Mouse (Mus musculus) left cerebral cortex, adult 18-20 months (tissue): ENCODE measurements around the gene Klrg1. TPM values are rescaled to one million over a fixed set of nuclear protein-coding genes. Genes with fewer than 3 reads are reported as not detected.

ENCODE experiments used
- DNase-seq, 2 experiments: peaks; one replicate each; pipeline ENCODE4 v3.0.0; 2021 to 2022; ENCODE audit warnings: low spot score in 2 of 2, mixed read lengths in 1 of 2
- long read RNA-seq, 2 experiments: library from polyadenylated mRNA; stranded (forward); transcript quantifications; one replicate each; pipeline ENCODE4 v2.0.0; 2021
- total RNA-seq, 2 experiments: library from RNA; stranded (reverse); gene quantifications; 2 replicates each; pipeline ENCODE4 v1.2.3; 2021

Gene Klrg1
- total RNA-seq = under 1 TPM in 1 of 2 experiments, not detected in 1; 0.23 TPM
- long read RNA-seq, experiment 1 = 0 reads
- long read RNA-seq, experiment 2 = 0 reads

DNA sequence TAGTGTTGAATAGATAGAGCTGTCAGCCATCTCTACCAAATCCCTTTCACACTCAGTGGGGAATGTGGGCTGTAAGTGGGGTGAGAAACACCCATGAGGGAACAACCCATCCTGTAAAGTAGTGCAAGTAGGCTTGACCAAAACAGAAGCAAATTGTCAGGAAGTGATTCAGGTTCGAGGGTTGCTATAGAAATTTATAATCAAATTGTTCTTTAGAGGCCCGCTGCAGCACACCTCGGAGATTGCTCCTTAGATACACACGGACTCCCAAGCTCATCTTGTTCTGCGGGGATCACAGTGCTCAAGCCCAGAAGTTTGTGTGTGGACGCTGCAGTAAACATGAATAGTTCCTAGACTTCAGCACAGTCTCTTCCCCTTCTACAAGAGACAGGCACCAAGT is at the start of gene Klrg1:
TSS of gene Klrg1 (minus strand) at position 101 of the 400 bp plus-strand sequence.
- no peak for DNase-seq

DNA sequence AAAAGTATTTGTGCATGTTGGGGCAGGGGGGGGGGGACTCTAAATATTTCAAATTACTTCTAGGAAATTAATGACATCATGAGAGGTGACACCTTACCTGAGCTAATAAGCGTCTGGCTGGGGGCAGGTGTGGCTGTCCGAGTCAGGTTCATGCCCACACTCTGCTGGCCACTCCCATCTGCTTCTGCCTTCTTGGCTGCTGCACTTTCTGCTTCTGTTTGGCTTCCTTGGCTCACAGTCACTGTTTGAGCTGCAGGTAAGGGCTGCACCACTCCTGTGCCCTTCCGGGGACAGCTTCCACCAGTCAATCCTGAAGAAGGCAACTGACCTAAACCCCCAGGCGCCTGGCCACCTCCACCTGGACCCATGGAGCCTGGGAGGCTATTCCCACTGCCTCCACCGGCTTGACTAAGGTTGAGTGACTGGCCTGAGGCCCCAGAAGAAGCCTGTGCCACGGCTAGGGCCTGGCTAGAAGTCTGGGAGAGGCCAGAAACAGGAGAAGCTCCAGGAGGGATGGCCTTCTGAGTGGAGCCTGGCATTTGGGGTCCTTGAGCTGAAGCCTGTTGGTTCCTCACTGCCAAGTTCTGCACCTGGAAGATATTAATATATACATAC is 42.8 kb upstream of the Klrg1 start:
- no peak for DNase-seq

DNA sequence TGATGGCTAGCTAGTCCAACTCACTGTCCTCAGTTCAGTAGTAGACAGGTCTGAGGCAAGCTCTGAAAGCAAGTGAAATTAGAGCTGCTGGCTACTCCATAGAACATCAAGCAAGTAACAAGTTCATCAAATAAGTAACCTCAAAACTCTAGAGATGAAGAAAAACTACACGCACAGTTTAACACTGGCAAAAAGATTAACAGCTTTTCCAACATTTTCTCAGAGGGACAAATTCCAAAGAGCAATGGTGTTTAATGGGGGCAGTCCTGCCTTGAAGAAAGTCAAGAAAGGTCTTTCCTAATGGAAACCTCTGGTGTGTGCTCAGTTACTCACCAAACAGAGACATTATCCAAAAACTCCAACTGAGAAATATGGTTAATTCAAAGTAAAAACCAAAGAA is 36.0 kb upstream of the Klrg1 start:
- DNase-seq = no peak

DNA sequence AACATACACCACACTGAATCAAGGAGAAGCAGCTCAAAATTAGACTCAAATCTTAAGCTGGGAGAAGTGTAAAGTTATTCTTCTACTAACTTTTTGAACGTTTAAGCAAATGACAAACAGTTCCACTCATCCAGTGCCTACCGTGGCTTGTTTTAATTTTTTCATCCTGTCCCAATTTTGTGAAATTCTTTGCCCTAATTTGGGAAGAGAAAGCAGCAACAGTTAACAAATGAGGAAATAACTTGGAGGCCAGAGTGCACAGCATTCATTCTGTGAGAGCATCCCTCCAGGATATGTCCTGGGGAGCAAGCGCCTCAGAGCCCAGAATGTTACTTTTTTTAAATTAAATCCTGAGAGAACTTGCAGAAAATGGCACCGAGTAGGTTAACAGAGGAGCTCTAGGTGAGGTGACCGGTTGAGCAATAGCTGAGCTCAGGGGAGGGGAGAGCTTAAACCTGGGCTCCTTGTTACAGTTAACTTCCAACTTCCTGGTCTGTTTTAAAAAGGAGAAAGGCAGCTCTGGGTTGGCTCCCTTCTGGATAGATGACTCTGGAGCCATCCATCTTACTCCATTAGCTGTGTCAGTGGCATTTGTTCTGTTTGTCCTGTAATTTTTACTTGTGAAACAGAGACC is 27.6 kb upstream of the Klrg1 start:
- DNase-seq = no peak

DNA sequence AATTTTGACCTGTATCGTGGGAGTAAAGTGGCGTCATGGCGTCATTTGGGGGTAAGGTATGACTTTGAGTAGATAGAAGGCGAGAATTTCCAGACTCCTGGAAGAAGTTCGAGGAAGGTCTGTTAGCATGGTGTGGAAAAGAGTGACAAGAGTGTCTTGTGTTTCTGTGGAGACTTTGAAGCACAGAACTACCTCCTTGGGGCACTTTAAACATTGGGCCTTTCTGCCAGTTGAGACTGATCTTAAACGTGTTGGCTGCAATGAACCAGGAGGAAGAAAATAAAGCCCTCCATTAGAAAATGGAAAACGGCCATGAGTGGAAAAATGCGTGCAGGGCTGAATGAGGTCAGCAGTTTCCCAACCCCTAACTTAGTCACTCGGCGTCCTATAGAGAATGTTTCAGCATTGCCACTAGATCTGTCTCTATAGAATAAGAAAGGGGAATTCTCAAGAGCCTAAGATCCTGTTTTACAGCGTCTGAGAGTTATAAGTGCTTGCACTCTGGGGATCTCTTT is 26.8 kb upstream of the Klrg1 start:
- DNase-seq = no peak

DNA sequence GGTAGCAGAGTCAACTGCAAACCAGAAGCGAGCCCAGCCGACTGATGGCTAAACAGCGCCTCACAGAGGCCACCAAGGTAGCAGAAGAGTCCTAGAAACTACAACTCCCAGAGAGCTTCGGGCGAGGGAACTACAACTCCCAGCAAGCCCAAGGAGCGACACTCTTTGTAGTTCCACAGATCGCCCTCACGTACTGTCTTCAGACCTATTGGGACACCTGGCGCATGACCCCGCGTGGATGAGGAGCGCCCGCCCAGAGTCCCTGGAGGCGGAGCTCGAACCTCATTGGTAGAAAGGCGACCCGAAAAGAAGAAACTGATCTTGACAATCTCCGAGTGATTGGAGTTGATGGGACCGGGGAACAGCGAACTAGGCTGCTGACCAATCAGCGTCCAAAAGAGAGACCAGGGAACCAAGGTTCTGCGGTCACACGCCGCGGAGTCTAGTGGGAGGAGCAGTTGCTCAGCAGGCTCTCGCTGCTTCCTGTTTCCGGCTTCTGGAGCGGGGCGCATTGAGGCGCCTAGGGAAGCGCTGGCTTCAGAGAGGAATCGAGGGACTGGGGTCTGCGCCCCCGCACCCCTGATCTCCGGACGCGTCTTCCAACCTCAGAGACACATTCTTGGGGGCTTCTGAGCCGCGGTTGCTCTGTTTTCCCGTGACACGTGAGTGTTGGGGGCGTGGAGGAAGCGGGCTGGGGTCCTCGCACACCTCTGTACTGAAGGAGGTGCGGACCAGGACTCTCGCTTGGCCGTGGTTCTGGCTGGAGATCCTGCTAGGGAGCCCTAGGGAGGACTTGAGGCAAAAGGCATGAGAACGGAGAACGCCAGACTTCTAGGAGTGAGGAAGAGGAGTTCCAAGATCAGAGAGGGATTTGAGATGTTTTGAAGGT is 26.1 kb upstream of the Klrg1 start, which contains the start of gene M6pr:
TSS of gene M6pr (plus strand) at position 216 of the 889 bp plus-strand sequence.
- DNase-seq = peak; percentile 95 to 96

DNA sequence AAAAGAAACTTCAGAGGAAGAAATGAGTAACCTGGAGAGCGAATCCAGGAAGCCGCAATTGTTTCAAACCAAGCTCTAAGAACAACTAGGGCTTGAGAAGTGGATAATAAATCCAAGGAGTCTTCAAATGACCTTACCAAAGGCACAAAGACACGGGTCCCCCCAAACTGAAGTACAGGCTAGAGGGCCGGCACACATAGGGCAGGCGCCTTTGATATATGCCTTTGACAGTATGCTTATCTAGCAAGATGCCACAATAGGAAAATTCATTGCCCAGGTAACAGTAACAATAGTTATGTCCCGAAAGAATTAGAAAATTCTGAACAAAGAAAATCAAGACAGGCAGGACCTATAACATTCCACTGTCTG is 25.4 kb upstream of the Klrg1 start:
- no peak for DNase-seq

DNA sequence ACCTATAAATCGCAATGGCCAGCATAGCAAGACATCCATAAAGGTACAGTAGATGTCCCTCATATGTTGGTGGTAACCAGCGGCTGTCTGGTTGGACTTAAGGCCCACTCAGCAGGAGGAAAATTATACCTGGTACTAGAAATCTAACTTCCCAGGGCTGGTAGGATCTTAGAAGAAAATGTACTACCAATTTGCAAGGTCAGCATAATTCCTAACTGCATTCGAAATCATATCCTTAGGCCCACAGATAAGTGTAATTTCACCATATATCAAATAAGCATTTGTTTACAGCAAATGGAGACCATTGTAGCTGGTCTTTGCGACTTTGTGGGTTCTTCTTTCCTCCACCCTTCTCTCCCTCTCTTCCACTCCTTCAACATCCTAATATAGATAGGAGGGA is 24.0 kb upstream of the Klrg1 start:
- no peak for DNase-seq

DNA sequence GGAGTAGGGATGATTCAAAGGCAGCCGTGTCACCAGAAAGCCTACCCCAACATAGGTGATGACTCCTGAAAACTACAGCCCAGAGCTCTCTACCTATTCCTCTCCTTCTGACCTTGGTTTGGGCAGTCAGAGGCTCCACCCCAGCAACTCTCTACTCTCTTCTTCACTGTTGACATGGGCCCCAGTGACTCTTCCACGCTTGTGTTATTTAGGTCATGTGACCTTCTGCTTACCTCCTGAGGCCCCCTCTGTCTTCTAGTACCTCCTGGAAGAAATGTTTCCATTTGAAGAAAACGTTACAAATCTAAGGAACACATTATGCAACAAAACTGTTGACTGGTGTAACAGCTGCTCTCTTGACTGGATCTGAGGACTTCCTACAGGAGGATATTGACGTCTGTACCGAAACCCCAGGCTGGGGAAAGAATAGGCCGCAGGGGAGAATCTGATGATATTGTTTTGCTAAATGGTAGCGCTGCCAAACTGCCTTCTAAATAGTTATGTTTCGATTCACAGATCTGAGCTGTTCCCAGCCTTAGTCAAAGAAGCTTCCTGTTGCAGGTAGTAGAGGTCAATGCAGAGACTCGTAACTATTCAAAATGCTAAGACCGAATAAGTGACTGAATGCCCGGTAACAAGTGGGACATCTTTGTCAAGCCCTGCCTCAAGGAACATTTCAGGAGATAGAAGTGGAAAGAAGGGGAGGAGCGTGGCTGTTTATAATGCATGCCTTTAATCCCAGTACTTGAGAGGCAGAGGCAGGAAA is 22.3 kb upstream of the Klrg1 start:
- DNase-seq = no peak

DNA sequence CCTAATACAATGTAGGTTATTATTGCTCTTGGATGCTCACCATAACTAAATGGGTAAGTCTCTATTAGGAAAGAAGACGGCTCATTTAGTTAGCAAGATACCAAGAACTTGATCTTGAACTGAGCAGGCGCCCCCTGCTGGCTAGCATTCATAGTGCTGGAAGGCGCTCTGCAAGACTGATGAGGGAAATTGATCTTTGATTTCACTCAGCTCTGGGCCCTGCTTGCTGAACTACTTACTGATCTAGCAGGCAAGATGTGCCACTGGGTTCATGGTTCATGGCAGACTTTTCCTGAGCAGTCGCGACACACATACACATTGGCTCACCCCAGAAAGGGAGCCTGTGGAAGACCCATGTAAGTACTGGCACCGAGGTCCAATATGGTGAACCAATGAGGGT is 21.7 kb upstream of the Klrg1 start:
- DNase-seq = peak; percentile 80 to 87

DNA sequence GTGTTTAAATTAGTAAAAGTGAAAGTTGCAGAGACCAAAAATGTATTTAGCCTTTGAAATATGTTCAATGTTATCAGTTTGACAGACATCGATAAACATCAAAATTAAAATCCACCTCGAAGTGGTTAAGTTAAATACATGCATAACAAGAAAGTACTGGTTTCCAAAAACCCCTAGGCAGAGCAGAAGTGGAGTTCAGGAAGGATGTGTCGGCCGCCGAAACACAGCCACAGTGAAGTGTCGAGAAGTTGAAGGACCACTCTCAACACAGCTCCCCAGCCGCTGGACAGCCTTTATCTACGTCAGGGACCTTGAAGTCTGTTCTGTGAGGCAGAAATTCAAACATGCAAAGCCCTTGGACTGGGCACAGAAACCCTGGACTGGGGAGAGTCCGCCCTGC is 20.8 kb upstream of the Klrg1 start:
- DNase-seq = no peak

DNA sequence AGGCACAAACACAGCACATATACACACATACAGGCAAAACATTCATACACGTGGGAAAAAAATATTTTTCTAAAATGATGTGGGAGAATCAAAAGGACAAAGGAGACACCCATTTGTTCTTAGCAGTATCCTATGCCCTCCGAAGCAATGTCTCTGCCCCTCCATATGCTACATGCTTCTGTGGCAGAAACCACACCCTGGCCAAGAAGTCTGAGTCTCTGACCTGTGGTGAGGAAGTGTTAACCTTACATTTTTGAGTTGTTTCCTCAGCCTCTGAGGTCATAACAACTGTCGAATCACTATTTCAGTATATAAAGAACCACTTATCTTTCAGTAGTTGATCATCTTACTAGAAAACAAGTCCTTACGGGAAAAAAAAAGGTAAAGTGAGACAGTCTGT is 20.0 kb upstream of the Klrg1 start:
- DNase-seq = no peak

DNA sequence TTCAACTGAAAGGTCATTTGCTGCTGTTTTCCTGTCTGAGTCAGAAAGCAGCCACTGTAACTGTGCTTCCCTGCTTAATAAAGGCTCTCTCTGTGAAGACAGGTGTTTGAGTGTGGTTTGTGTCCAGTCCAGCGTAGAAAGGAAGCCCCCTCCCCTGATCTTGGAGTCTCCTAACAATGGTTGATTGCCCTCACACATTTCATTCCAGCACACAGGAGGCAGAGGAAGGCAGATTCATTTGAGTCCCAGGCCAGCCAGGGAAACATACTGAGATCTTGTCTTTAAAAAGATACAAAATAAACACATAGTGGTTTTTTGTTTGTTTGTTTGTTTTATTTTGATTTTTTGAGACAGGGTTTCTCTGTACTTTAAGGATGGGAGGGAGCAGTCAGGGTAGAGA is 19.4 kb upstream of the Klrg1 start:
- DNase-seq = no peak

DNA sequence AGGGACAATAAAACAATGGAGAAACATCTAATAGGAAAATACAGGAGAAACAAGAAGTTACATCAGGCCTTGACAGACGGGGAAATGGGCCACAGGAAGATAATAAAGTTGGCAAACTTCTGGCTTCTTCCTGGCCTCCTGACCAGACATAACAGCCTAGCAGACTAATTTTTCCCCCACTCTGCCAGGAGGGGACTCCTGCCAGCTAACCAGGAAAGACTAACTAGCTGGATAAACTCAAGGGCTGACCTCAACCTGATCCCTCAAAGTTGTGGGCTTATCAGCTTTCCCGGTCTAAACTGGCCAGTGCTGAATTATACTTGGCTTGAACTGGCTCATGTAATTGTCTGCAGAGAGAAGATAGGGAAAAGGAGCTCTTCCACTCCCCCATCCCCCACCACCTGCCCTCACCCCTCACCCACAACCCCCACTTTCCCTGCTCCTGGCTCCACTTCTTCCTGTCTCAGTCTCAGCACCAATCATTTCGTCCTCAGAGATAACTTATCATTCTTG is 17.0 kb upstream of the Klrg1 start:
- DNase-seq = no peak

DNA sequence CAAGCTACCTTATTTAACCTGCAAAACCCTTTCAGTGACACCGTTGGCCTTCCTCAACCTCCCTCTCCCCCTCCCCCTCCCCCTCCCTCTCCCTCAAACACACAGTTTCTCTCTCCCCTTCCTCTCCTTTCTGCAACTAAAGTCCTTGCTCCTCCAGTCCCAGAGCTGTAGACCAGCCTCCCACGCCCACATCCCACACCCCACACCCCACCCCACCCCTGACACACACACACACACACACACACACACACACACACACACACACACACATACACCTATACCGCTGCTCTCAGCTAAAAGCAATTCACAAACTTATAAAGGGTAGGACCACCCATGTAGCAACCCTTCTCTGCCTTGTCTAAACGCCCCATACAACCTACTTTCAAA is 15.5 kb upstream of the Klrg1 start:
- no peak for DNase-seq

DNA sequence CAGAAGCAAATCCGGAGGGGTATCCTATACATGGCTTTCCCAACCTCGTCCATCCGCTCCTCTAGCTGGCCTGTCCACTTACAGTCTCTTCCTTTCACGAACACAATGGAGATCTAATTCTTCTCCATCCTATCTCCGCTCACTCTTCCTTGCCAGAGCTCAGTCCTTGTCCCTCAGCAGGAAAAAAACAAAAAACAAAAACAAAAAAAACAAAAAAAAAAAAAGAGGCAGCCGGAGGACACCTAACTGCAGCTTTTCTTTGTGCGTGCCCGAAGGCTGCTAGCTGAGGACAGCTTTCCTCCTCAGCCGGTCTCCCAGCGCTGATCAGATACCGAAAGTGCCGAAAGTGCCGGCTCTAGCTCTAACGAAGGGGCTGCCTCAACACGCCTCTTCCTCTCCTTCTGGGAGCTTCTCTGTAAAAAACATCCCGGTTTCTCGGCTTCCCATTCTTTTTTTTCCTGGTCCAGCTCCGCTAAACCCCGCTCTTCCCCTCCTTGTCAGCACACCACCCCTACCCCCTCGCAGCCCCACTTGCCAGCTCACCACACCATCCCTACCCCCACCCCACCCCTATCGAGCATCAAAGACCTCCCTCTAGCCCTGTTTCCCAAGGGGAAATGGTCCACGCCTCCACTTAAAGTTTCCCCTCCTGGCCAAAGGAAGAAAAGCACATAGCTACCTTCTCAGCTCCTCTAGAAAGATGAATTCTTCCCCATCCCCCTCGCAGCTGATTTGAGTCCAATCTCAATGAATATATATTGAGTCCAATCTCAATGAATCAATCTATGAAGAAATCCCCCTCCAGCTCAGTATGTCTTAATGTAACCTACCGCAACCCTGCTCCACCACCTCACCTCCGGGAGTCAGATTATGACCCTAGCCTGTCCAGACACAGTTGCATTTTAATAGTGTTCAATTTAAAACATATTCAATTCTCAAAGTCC is 14.9 kb upstream of the Klrg1 start:
- peak; percentile 21 to 24 for DNase-seq

DNA sequence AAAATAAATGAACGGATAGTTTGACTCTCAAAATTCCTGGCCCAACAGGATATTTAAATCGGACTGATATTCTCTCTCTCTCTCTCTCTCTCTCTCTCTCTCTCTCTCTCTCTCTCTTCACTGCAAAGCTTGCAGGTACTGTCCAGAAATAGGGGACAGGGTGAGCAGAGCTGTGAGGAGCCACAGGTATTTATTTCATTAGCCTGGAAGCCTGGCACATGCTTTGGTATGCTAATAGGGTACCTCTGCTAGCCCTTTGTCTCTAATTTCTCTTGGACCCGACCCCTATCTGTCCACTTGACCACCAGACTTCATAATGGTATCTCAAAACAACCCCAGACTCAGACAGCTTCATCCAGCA is 14.2 kb upstream of the Klrg1 start:
- no peak for DNase-seq

DNA sequence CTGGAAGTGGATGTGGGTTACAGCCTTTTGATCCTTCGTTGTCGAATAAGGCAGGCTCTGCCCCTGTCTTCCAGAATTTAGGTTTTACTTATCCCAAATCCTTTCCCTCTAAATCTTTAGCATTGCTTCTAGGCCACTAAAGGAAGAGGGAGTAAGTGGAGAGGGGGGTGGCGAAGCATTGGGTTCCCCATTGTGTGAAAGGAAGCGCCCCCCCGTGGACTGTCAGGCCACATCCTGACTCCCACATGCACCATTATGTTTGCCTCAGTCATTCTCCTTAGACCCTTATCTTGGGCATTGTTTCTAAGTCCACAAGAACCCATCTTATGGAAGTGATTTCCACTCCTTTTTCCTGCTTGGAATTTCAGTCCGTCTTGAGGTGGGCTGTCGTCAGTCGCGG is 12.6 kb upstream of the Klrg1 start:
- no peak for DNase-seq

DNA sequence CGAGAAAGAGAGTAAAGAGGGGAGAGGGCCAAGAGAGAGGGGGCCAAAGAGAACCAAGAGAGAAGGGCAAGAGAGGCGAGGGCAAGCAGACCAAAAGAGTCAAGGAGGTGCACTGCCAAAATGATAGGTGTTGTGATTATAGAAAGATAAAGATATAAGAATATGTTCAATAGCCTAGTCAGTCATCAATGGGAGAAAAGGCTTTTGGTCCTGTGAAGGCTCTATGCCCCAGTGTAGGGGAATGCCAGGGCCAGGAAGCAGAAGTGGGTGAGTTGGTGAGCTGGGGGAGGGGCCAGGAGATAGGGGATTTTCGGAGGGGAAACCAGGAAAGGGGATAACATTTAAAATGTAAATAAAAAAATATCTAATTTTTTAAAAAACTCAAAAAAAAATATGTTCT is 11.6 kb upstream of the Klrg1 start:
- no peak for DNase-seq

DNA sequence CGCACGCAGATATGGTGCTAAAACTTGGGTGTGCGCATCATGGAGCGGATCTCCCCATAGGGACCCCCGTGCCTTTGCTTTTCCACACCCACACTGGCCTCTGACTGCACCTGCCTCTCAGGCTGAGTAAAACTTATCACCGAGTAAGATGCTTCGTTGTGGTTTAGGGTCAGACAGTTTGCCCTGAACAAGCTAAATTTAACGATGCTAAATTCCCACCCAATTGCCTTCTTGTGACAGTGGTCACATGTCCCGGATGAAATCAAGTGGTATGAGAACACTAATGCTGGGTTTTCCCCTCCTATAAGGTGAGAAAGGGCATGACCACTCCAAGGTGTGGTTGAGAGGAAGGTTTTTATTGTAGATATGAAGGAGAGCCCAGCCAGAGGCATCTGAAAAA is 11.1 kb upstream of the Klrg1 start:
- DNase-seq = no peak
